Mouse (Mus musculus): Measurements from ENCODE around the gene Gcn1l1.

- TF ChIP-seq CTCF (IDR thresholded peaks at IDR 0.05; ENCODE audit: low read depth, low read length) (no peak), POLR2A (IDR thresholded peaks at IDR 0.05; ENCODE audit: extremely low read depth, insufficient read depth, low read length) (peak; percentile 33; the same call in 1 of the 2 replicates)
Observed at GRCm38 (mm10) chr5:115522981-115523499, 42.0 kb upstream of the Gcn1l1 start.

Measured in liver, adult 2 months (tissue).